Mouse (Mus musculus) monocyte, adult 5-6 weeks (primary cell): ENCODE measurements around the gene Ikzf2. TPM values are rescaled to one million over a fixed set of nuclear protein-coding genes. Genes with fewer than 3 reads are reported as not detected.

Experiments
- ATAC-seq: fragments of 153-309, 156-312 bp; replicated peaks from 2 replicates; pipeline ENCODE4 v1.8.0; 2017; ENCODE audit warnings: mild to moderate bottlenecking; ENCODE audit not compliant: low TSS enrichment, insufficient number of reproducible peaks, severe bottlenecking, poor library complexity, low FRiP score
- total RNA-seq: library from RNA; stranded (forward); fragments of 200-1000, 200-491, 200-594 nt; gene quantifications from 3 replicates; pipeline ENCODE4 v1.2.3, GENCODE M21; 2017

Gene Ikzf2
- total RNA-seq, result 11.0 to 23.6 TPM (median 21.4 TPM) in 3 replicates

- peak; percentile 83 for ATAC-seq
Observed at GRCm38 (mm10) chr1:69687076-69687991, at the start of gene Ikzf2. Gene Ikzf2, minus strand, starts transcription at chr1:69687245.

GRCm38 (mm10) chr1:69729729-69730128 is 42.7 kb upstream of the Ikzf2 start:
- no peak for ATAC-seq

- no peak for ATAC-seq
Observed at GRCm38 (mm10) chr1:69729031-69729679, 42.1 kb upstream of the Ikzf2 start.

- ATAC-seq, result no peak
Observed at GRCm38 (mm10) chr1:69727968-69728367, 40.9 kb upstream of the Ikzf2 start.

GRCm38 (mm10) chr1:69717107-69717506 is 30.1 kb upstream of the Ikzf2 start:
- no peak for ATAC-seq

- ATAC-seq, result no peak
Observed at GRCm38 (mm10) chr1:69708571-69708970, 21.5 kb upstream of the Ikzf2 start.

- no peak for ATAC-seq
Observed at GRCm38 (mm10) chr1:69703506-69704156, 16.6 kb upstream of the Ikzf2 start.

GRCm38 (mm10) chr1:69691946-69692345 is 4.9 kb upstream of the Ikzf2 start:
- no peak for ATAC-seq

GRCm38 (mm10) chr1:69688961-69689360 is 1.9 kb upstream of the Ikzf2 start:
- peak; percentile 75 for ATAC-seq

- ATAC-seq, result no peak
Observed at GRCm38 (mm10) chr1:69688118-69688517, 1.1 kb upstream of the Ikzf2 start.

GRCm38 (mm10) chr1:69686741-69687075 is 337 bp downstream of the Ikzf2 start:
- no peak for ATAC-seq

GRCm38 (mm10) chr1:69685890-69686490 is 1.1 kb downstream of the Ikzf2 start:
- no peak for ATAC-seq

GRCm38 (mm10) chr1:69685049-69685889 is 1.8 kb downstream of the Ikzf2 start:
- ATAC-seq, result no peak

GRCm38 (mm10) chr1:69684280-69685040 is 2.6 kb downstream of the Ikzf2 start:
- no peak for ATAC-seq

GRCm38 (mm10) chr1:69683851-69684250 is 3.2 kb downstream of the Ikzf2 start:
- no peak for ATAC-seq

- 0 out of 2 replicates have a peak, but pooled peaks have one; percentile 34 for ATAC-seq
Observed at GRCm38 (mm10) chr1:69683058-69683457, 4.0 kb downstream of the Ikzf2 start.

- no peak for ATAC-seq
Observed at GRCm38 (mm10) chr1:69682261-69682660, 4.8 kb downstream of the Ikzf2 start.

- no peak for ATAC-seq
Observed at GRCm38 (mm10) chr1:69681003-69681402, 6.0 kb downstream of the Ikzf2 start.
